8 mouse cellular contexts compared by ENCODE assay signal in the genomic region with DNA sequence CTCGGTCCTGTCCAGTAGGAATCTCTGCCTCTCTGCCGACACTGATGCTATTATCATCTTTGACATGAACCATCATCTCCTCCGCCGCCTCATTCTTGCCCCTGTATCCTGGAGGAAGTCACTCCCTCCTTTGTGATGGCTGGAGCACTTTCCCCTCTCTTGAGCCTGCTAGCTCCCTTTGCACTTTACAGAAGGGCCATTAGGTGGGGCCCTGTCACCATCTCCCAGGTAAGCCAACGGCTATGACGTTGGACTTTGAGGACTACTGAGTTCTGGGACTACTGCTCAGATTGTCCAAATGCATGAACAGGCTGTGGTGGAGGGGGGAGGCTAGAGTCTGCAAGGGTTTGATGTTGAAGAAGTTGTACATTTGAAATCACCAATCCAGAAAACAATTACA.
A peak's percentile ranks its signal among the peaks of the same experiment; 100 is the strongest.
DNase-seq lines count a peak whose midpoint lies in the region; ATAC-seq and TF ChIP-seq lines count a peak whose summit lies in the region.

No protein-coding gene starts in this region.

- no peak overlapping the region for H3K4me3 ChIP-seq in neural tube, embryonic 15.5 days (replicated peaks)
- H3K4me3 ChIP-seq in heart, postnatal 0 days (ENCODE audit: low read depth, low read length): no peak overlapping the region

- no peaks in the 10 kb centered on the region for H3K9me3 ChIP-seq in neural tube, embryonic 15.5 days (replicated peaks)
- no peaks in the 10 kb centered on the region for H3K9me3 ChIP-seq in heart, postnatal 0 days (replicated peaks; ENCODE audit: control insufficient read depth, low read length)

- DNase-seq in neural tube, embryonic 10.5 days (ENCODE audit: extremely low spot score, low spot score): peak; percentile 22
- DNase-seq in adrenal gland, adult 8-10 months: peak; percentile 42
- peak; percentile 65 for DNase-seq in embryo, embryonic 11 days
- peak; percentile 84 for DNase-seq in heart, postnatal 0 days (ENCODE audit: low spot score)
- DNase-seq in kidney, postnatal 25 days: peak; percentile 75 to 78
- DNase-seq in thymus, postnatal 0 days (ENCODE audit: low spot score): peak; percentile 14

- H3K27me3 ChIP-seq in neural tube, embryonic 15.5 days (replicated peaks): no peaks in the 10 kb centered on the region
- no peaks in the 10 kb centered on the region for H3K27me3 ChIP-seq in heart, postnatal 0 days (ENCODE audit: control insufficient read depth, insufficient read depth, low read length)

- no peak for ATAC-seq in neural tube, embryonic 15.5 days (ENCODE audit: low FRiP score)
- ATAC-seq in heart, postnatal 0 days (ENCODE audit: insufficient read depth, low read depth): peak; percentile 66
- peak; percentile 76 for ATAC-seq in megakaryocyte progenitor cell, adult 5-6 weeks (replicated peaks; ENCODE audit: poor library complexity)

- 39% methylated on average over 6 of the region's 6 CpGs for WGBS in neural tube, embryonic 15.5 days
- 19% methylated on average over 6 of the region's 6 CpGs for WGBS in heart, postnatal 0 days

- no peak overlapping the region for H3K4me2 ChIP-seq in neural tube, embryonic 15.5 days
- H3K4me2 ChIP-seq in heart, postnatal 0 days (ENCODE audit: low read depth, low read length): no peak overlapping the region

- H3K36me3 ChIP-seq in neural tube, embryonic 15.5 days: no peaks in the 10 kb centered on the region
- H3K36me3 ChIP-seq in heart, postnatal 0 days (replicated peaks; ENCODE audit: control insufficient read depth, insufficient read depth, low read length): no peaks in the 10 kb centered on the region

- peaks cover 11% of the 10 kb centered on the region for H3K4me1 ChIP-seq in neural tube, embryonic 15.5 days
- H3K4me1 ChIP-seq in heart, postnatal 0 days (ENCODE audit: control insufficient read depth, insufficient read depth): peaks cover 27% of the 10 kb centered on the region

- H3K27ac ChIP-seq in neural tube, embryonic 15.5 days (replicated peaks): no peak overlapping the region
- no peak overlapping the region for H3K27ac ChIP-seq in heart, postnatal 0 days (ENCODE audit: low read depth)

- no peak for TF ChIP-seq EP300 in heart, postnatal 0 days (IDR thresholded peaks at IDR 0.05; ENCODE audit: low read depth)

- TF ChIP-seq CTCF in heart, postnatal 0 days (IDR thresholded peaks at IDR 0.05; ENCODE audit: low read depth): peak; percentile 89

- H3K9ac ChIP-seq in neural tube, embryonic 15.5 days (replicated peaks): no peak overlapping the region
- H3K9ac ChIP-seq in heart, postnatal 0 days (replicated peaks; ENCODE audit: low read depth, low read length): no peak overlapping the region

Comparison
In these comparisons a context has a peak if more than half of its experiments do, and no peak if none do; other contexts are left out.
1. DNase-seq: peak in every context shown above with its lines; median percentile 84 in heart, postnatal 0 days; 76 in kidney, postnatal 25 days; 65 in embryo, embryonic 11 days; 42 in adrenal gland, adult 8-10 months; 22 in neural tube, embryonic 10.5 days; 14 in thymus, postnatal 0 days.